Mouse (Mus musculus) CH12.LX (cell line): ENCODE results near the gene Sfxn1. TPM values are rescaled to one million over a fixed set of nuclear protein-coding genes. Genes with fewer than 3 reads are reported as not detected.

Experiments used
- DNase-seq: peaks from one replicate; pipeline ENCODE4 v3.0.0-alpha.2; 2013; ENCODE audit errors: extremely low read depth
- H3K27ac ChIP-seq: 2 replicates; pipeline ENCODE4 v1.5.1; 2012; ENCODE audit warnings: low read depth, mild to moderate bottlenecking, control low read depth, moderate library complexity; ENCODE audit not compliant: insufficient read depth
- H3K27me3 ChIP-seq: replicated peaks from 2 replicates; pipeline ENCODE3; 2012; ENCODE audit warnings: inconsistent platforms
- H3K36me3 ChIP-seq, 2 experiments: replicated peaks in 1 of 2; 2 replicates each; pipeline versions ENCODE3 to v1.6.1; 2012; ENCODE audit warnings: inconsistent platforms in 1 of 2, low read length in 1 of 2, mild to moderate bottlenecking in 1 of 2, mixed read lengths in 1 of 2, moderate library complexity in 1 of 2; ENCODE audit not compliant: control insufficient read depth in 1 of 2, insufficient read depth in 1 of 2
- H3K4me1 ChIP-seq, 2 experiments: 2 replicates each; pipeline ENCODE4 v1.6.1; 2012; ENCODE audit warnings: inconsistent platforms in 1 of 2, moderate library complexity in 1 of 2; ENCODE audit not compliant: insufficient read depth in 2 of 2, control insufficient read depth in 1 of 2
- H3K4me2 ChIP-seq: 2 replicates; pipeline ENCODE4 v1.6.1; 2012; ENCODE audit warnings: low read depth, mild to moderate bottlenecking, control low read depth; ENCODE audit not compliant: poor library complexity, insufficient read depth, severe bottlenecking
- H3K4me3 ChIP-seq, 3 experiments: fragments of 150-350 bp in 1 of 3; sonication (generic) in 1 of 3; replicated peaks in 1 of 3; 2 replicates each; pipeline versions ENCODE3 to v1.5.1; 2011 to 2012; ENCODE audit warnings: low read depth in 2 of 3, low read length in 2 of 3, mild to moderate bottlenecking in 2 of 3, moderate library complexity in 2 of 3, control low read depth in 1 of 3, improper control_type of control experiment in 1 of 3, inconsistent platforms in 1 of 3, mixed read lengths in 1 of 3; ENCODE audit not compliant: poor library complexity in 1 of 3
- H3K79me2 ChIP-seq: replicated peaks from 2 replicates; pipeline ENCODE4 v1.6.1; 2012; ENCODE audit warnings: mild to moderate bottlenecking, moderate library complexity; ENCODE audit not compliant: control insufficient read depth, poor library complexity, insufficient read depth, severe bottlenecking; ENCODE audit errors: extremely low read depth
- H3K9ac ChIP-seq: 2 replicates; pipeline ENCODE4 v1.6.1; 2012; ENCODE audit warnings: low read depth, mild to moderate bottlenecking, control low read depth, moderate library complexity; ENCODE audit not compliant: insufficient read depth
- H3K9me3 ChIP-seq: replicated peaks from 2 replicates; pipeline ENCODE3; 2012; ENCODE audit warnings: low read length, inconsistent platforms, mixed read lengths
- BHLHE40 ChIP-seq: IDR thresholded peaks from 2 replicates; pipeline ENCODE4 v1.6.1; 2011; ENCODE audit warnings: mild to moderate bottlenecking, low read depth, low read length, improper control_type of control experiment
- CTCF ChIP-seq, 2 experiments: IDR thresholded peaks in 1 of 2; conservative IDR thresholded peaks in 1 of 2; 2 replicates each; pipeline ENCODE4 v1.5.1; 2011 to 2012; ENCODE audit warnings: low read depth in 2 of 2, low read length in 2 of 2, improper control_type of control experiment in 1 of 2, inconsistent platforms in 1 of 2, mild to moderate bottlenecking in 1 of 2, moderate library complexity in 1 of 2
- E2F4 ChIP-seq: IDR thresholded peaks from 2 replicates; pipeline ENCODE4 v1.6.1; 2011; ENCODE audit warnings: low read depth, low read length, improper control_type of control experiment; ENCODE audit not compliant: insufficient replicate concordance
- ELF1 ChIP-seq: IDR thresholded peaks from 2 replicates; pipeline ENCODE4 v1.6.1; 2014; ENCODE audit warnings: low read depth, mild to moderate bottlenecking, inconsistent platforms, low read length, improper control_type of control experiment
- EP300 ChIP-seq: IDR thresholded peaks from 2 replicates; pipeline ENCODE4 v1.6.1; 2011; ENCODE audit warnings: low read length, improper control_type of control experiment
- ETS1 ChIP-seq: conservative IDR thresholded peaks from 2 replicates; pipeline ENCODE4 v1.6.1; 2012; ENCODE audit warnings: low read depth, mild to moderate bottlenecking, inconsistent platforms, low read length, improper control_type of control experiment, moderate library complexity
- GABPA ChIP-seq: IDR thresholded peaks from 2 replicates; pipeline ENCODE4 v1.6.1; 2012; ENCODE audit warnings: low read depth, low read length, improper control_type of control experiment, inconsistent platforms; ENCODE audit not compliant: insufficient replicate concordance
- JUN ChIP-seq: IDR thresholded peaks from 2 replicates; pipeline ENCODE4 v1.6.1; 2011; ENCODE audit warnings: low read depth, mild to moderate bottlenecking, low read length, improper control_type of control experiment, moderate library complexity; ENCODE audit not compliant: insufficient read depth
- MAFK ChIP-seq: IDR thresholded peaks from 2 replicates; pipeline ENCODE4 v1.6.1; 2011; ENCODE audit warnings: low read length, improper control_type of control experiment; ENCODE audit not compliant: insufficient replicate concordance
- MAX ChIP-seq: IDR thresholded peaks from 2 replicates; pipeline ENCODE4 v1.6.1; 2011; ENCODE audit warnings: low read length, improper control_type of control experiment
- MAZ ChIP-seq: IDR thresholded peaks from 2 replicates; pipeline ENCODE4 v1.6.1; 2012; ENCODE audit warnings: low read depth, mild to moderate bottlenecking, inconsistent platforms, low read length, improper control_type of control experiment, moderate library complexity
- MXI1 ChIP-seq: IDR thresholded peaks from 2 replicates; pipeline ENCODE4 v1.6.1; 2011; ENCODE audit warnings: mild to moderate bottlenecking, low read depth, low read length, improper control_type of control experiment
- NELFE ChIP-seq: IDR thresholded peaks from 2 replicates; pipeline ENCODE4 v1.6.1; 2011; ENCODE audit warnings: low read depth, low read length, improper control_type of control experiment
- NRF1 ChIP-seq: IDR thresholded peaks from 2 replicates; pipeline ENCODE4 v1.6.1; 2014; ENCODE audit warnings: low read depth, mild to moderate bottlenecking, inconsistent platforms, low read length, improper control_type of control experiment, moderate library complexity
- PAX5 ChIP-seq: IDR thresholded peaks from 2 replicates; pipeline ENCODE4 v1.6.1; 2012; ENCODE audit warnings: low read length, inconsistent platforms, mixed read lengths
- USF1 ChIP-seq: IDR thresholded peaks from 2 replicates; pipeline ENCODE4 v1.6.1; 2014; ENCODE audit warnings: low read depth, mild to moderate bottlenecking, inconsistent platforms, low read length, improper control_type of control experiment
- USF2 ChIP-seq: conservative IDR thresholded peaks from 2 replicates; pipeline ENCODE4 v1.6.1; 2011; ENCODE audit warnings: low read depth, low read length, improper control_type of control experiment
- ZKSCAN1 ChIP-seq: IDR thresholded peaks from 2 replicates; pipeline ENCODE4 v1.6.1; 2012; ENCODE audit warnings: low read depth, inconsistent platforms, low read length, improper control_type of control experiment, borderline replicate concordance
- ZMIZ1 ChIP-seq: IDR thresholded peaks from 2 replicates; pipeline ENCODE4 v1.6.1; 2012; ENCODE audit warnings: low read depth, mild to moderate bottlenecking, inconsistent platforms, low read length, improper control_type of control experiment
- dilution Hi-C: fragments of 300-500 bp; cut with MboI; formaldehyde crosslinking; loops from 2 replicates; pipeline ENCODE4 v1.14.3; 2020; ENCODE audit warnings: low sequenced_read_pairs; ENCODE audit not compliant: extremely low pct_unique_long_range_greater_than_20kb, extremely low pct_ligation_motif_present
- in situ Hi-C: fragments of 300-500 bp; cut with MboI; formaldehyde crosslinking; loops from 3 replicates; pipeline ENCODE4 v1.14.3; 2019; ENCODE audit warnings: low sequenced_read_pairs, low pct_ligation_motif_present, low pct_unique_long_range_greater_than_20kb, mixed read lengths
- polyA plus RNA-seq: library from polyadenylated mRNA; unstranded; fragments of >175 nt; gene quantifications from 2 replicates; pipeline ENCODE4 v1.2.1, GENCODE M21; 2012; ENCODE audit warnings: low read depth; ENCODE audit not compliant: insufficient read length
- total RNA-seq, 2 experiments: library from RNA; depleted of rRNA; stranded (reverse); fragments of 300-350 nt in 1 of 2; fragments of >200 nt in 1 of 2; gene quantifications; 2 replicates each; pipeline ENCODE4 v1.2.3; 2012 to 2014

Sfxn1 gene
- total and polyA plus RNA-seq, 3 experiments, result 71.7 to 147 (median 98.0) TPM

DNA sequence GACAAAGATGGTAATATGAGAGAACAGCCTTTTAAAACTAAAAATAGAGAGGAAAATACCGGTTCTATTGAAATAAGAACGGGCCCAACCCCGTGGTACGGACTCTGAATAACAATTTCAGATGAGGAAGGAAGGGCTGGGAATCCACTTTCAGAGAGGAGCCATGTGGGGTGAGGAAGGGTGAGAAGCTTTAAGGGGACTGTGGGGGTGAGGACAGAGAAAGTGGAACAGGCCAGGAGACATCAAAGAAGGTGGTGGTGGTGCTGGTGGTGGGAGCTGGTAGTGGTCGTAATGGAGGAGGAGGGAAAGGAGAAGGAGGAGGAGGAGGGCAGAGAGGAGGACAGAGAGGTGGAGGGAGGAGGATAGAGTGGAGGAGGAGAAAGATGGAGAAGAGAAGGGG is 43.3 kb downstream of the Sfxn1 start:
- DNase-seq, result no peak
- H3K9ac ChIP-seq, result no peak overlapping the region
- H3K79me2 ChIP-seq, result no peaks in the 10 kb centered on the region
- H3K36me3 ChIP-seq, result no peaks in the 10 kb centered on the region
- no peak overlapping the region for H3K4me2 ChIP-seq
- no peak for TF ChIP-seq CTCF (conservative IDR thresholded peaks at IDR 0.05 in 1 of 2, IDR thresholded peaks at IDR 0.05 in 1 of 2; ENCODE audit: low read depth in 2 of 2, low read length in 2 of 2)
- TF ChIP-seq PAX5, result no peak
- TF ChIP-seq USF2, result no peak
- TF ChIP-seq ETS1, result no peak
- TF ChIP-seq E2F4, result no peak
- TF ChIP-seq NRF1, result no peak
- TF ChIP-seq ZKSCAN1, result no peak
- no peak for TF ChIP-seq EP300
- TF ChIP-seq MAZ, result no peak
- no peak for TF ChIP-seq MAFK
- no peak for TF ChIP-seq MAX
- TF ChIP-seq NELFE, result no peak
- TF ChIP-seq ELF1, result no peak
- TF ChIP-seq USF1, result no peak
- TF ChIP-seq BHLHE40, result no peak
- no peak overlapping the region for H3K27ac ChIP-seq
- in situ Hi-C loops, result loop anchor here (5.0 kb wide), 2 partner anchors 122 to 332 kb away; no protein-coding TSS in a partner anchor
- H3K4me3 ChIP-seq, result no peak overlapping the region
- dilution Hi-C loops, result no loop called here
- H3K9me3 ChIP-seq, result peaks cover 9% of the 10 kb centered on the region
- peaks cover 23% of the 10 kb centered on the region for H3K27me3 ChIP-seq
- H3K4me1 ChIP-seq, result peaks cover 0 to 10% of the 10 kb centered on the region in 2 experiments; a peak in 2 of 4 replicates

DNA sequence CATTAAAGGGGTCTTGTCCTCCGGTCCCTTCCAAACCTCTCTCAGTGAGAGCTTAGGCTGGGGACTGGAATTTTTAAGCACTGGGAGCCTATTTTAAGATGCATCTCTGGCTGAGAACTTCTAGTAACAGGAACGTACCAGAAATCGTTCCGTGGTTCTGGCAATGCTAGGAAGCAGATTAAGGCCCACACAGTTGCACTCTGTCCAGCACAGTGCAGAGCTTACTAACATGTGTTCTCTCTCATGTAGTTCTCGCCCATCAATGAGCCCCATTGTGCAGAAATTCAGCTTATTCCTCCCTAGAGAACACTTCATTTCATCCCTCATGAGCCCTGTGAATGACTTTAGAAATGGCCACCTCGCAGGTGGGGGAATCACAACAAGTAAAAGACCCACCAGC is 44.1 kb downstream of the Sfxn1 start:
- Histone ChIP-seq H3K4me1 (peaks cover 0 to 10% of the 10 kb centered on the region in 2 experiments; a peak in 2 of 4 replicates), H3K79me2 (no peaks in the 10 kb centered on the region)
- in situ Hi-C loops, result no loop called here
- dilution Hi-C loops, result no loop called here
- no peak for TF ChIP-seq E2F4
- no peak for TF ChIP-seq USF1
- no peak for TF ChIP-seq EP300
- no peak for TF ChIP-seq GABPA
- no peak for TF ChIP-seq JUN
- no peak for TF ChIP-seq MXI1
- TF ChIP-seq NELFE, result no peak
- TF ChIP-seq ZMIZ1, result no peak
- no peak for TF ChIP-seq ELF1
- TF ChIP-seq, all 38 proteins: peak for 0
- H3K4me2 ChIP-seq, result no peak overlapping the region
- no peak overlapping the region for H3K9ac ChIP-seq
- H3K4me3 ChIP-seq, result no peak overlapping the region
- DNase-seq, result no peak
- peaks cover 28% of the 10 kb centered on the region for H3K27me3 ChIP-seq
- no peak overlapping the region for H3K27ac ChIP-seq
- no peaks in the 10 kb centered on the region for H3K36me3 ChIP-seq
- peaks cover 9% of the 10 kb centered on the region for H3K9me3 ChIP-seq
